Mouse (Mus musculus): ENCODE measurements around the gene Fgfr2. TPM values are rescaled to one million over a fixed set of nuclear protein-coding genes. Genes with fewer than 3 reads are reported as not detected.

Fgfr2 gene
- polyA plus RNA-seq, 1 experiment: 14.7 TPM

DNA sequence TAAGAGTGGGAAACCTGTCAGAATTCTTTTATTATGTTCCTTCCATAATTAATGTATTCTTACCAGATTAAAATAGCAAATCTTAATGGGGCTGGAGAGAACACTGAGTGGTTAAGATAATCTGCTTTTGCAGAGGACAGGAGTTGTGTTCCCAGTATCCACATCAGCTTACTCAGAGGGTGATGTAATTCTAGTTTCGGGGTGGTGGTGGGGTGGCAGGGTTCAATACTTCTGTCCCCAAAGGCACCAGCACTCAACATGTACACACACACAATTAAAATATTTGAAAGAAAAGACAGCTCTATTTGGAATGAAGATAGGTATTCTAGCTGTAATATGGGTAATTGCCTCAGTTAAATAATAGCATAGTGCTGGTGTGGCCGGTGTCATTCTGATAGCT, 182.6 kb downstream of the Fgfr2 start:
- no peaks in the 10 kb centered on the region for H3K36me3 ChIP-seq (ENCODE audit: control insufficient read depth, insufficient read depth, low read length)
- H3K27me3 ChIP-seq (ENCODE audit: control insufficient read depth, insufficient read depth, low read length): no peaks in the 10 kb centered on the region
- no peak for TF ChIP-seq POLR2A (IDR thresholded peaks at IDR 0.05; ENCODE audit: low read depth, low read length)
- no peak for TF ChIP-seq CTCF (IDR thresholded peaks at IDR 0.05; ENCODE audit: extremely low read depth, insufficient read length, insufficient replicate concordance, low read depth, low read length)
- no peaks in the 10 kb centered on the region for H3K4me1 ChIP-seq (ENCODE audit: control insufficient read depth, insufficient read depth, insufficient read length, low read length)
- H3K27ac ChIP-seq (ENCODE audit: insufficient read depth, low read depth, low read length): no peak overlapping the region
- WGBS: 39% methylated on average over 2 of the region's 2 CpGs
- no peak overlapping the region for H3K4me3 ChIP-seq (ENCODE audit: low read depth, low read length)

- Histone ChIP-seq H3K4me3 (ENCODE audit: low read depth, low read length) (no peak overlapping the region), H3K27me3 (ENCODE audit: control insufficient read depth, insufficient read depth, low read length) (no peaks in the 10 kb centered on the region), H3K4me1 (ENCODE audit: control insufficient read depth, insufficient read depth, insufficient read length, low read length) (no peaks in the 10 kb centered on the region), H3K27ac (ENCODE audit: insufficient read depth, low read depth, low read length) (no peak overlapping the region), H3K36me3 (ENCODE audit: control insufficient read depth, insufficient read depth, low read length) (no peaks in the 10 kb centered on the region)
- WGBS: 61% methylated on average over 2 of the region's 2 CpGs
- no peak for TF ChIP-seq CTCF (IDR thresholded peaks at IDR 0.05; ENCODE audit: extremely low read depth, insufficient read length, insufficient replicate concordance, low read depth, low read length)
- no peak for TF ChIP-seq POLR2A (IDR thresholded peaks at IDR 0.05; ENCODE audit: low read depth, low read length)
These were observed 184.0 kb downstream of the Fgfr2 start for GRCm38 (mm10) chr7:132939118-132939517.

GRCm38 (mm10) chr7:132934743-132935142, 188.4 kb downstream of the Fgfr2 start:
- no peaks in the 10 kb centered on the region for H3K27me3 ChIP-seq (ENCODE audit: control insufficient read depth, insufficient read depth, low read length)
- no peak overlapping the region for H3K27ac ChIP-seq (ENCODE audit: insufficient read depth, low read depth, low read length)
- H3K36me3 ChIP-seq (ENCODE audit: control insufficient read depth, insufficient read depth, low read length): no peaks in the 10 kb centered on the region
- peaks cover 2% of the 10 kb centered on the region; the same call in 1 of the 2 replicates for H3K4me1 ChIP-seq (ENCODE audit: control insufficient read depth, insufficient read depth, insufficient read length, low read length)
- TF ChIP-seq POLR2A (IDR thresholded peaks at IDR 0.05; ENCODE audit: low read depth, low read length) (no peak), CTCF (IDR thresholded peaks at IDR 0.05; ENCODE audit: extremely low read depth, insufficient read length, insufficient replicate concordance, low read depth, low read length) (no peak)
- H3K4me3 ChIP-seq (ENCODE audit: low read depth, low read length): no peak overlapping the region

DNA sequence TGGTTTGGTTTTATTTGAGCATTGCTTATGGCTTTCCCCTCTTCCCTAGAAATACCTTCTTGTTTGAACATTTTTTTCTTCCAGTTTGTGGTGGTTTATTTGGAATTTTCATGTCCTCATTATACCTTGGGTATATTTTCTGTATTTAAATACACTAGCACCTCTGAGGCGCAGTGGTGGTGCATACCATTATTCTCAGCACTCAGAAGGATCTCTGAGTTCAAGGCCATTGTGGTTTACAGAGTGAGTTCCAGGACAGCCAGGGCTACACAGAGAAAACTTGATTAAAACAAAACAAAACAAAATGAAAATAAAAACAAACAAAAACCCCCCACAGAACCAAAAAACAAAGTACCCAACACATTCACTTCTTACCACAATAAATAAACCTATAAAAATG, 189.8 kb downstream of the Fgfr2 start:
- Histone ChIP-seq H3K27me3 (ENCODE audit: control insufficient read depth, insufficient read depth, low read length) (no peaks in the 10 kb centered on the region), H3K27ac (ENCODE audit: insufficient read depth, low read depth, low read length) (no peak overlapping the region), H3K36me3 (ENCODE audit: control insufficient read depth, insufficient read depth, low read length) (no peaks in the 10 kb centered on the region), H3K4me3 (ENCODE audit: low read depth, low read length) (no peak overlapping the region), H3K4me1 (ENCODE audit: control insufficient read depth, insufficient read depth, insufficient read length, low read length) (peaks cover 2% of the 10 kb centered on the region; the same call in 1 of the 2 replicates)
- 80% methylated on average over 1 of the region's 1 CpGs for WGBS
- TF ChIP-seq CTCF (IDR thresholded peaks at IDR 0.05; ENCODE audit: extremely low read depth, insufficient read length, insufficient replicate concordance, low read depth, low read length) (no peak), POLR2A (IDR thresholded peaks at IDR 0.05; ENCODE audit: low read depth, low read length) (no peak)

GRCm38 (mm10) chr7:132931560-132932351, 191.4 kb downstream of the Fgfr2 start:
- Histone ChIP-seq H3K27ac (ENCODE audit: insufficient read depth, low read depth, low read length) (peak overlapping the region; percentile 89), H3K27me3 (ENCODE audit: control insufficient read depth, insufficient read depth, low read length) (no peaks in the 10 kb centered on the region), H3K4me1 (ENCODE audit: control insufficient read depth, insufficient read depth, insufficient read length, low read length) (peaks cover 2% of the 10 kb centered on the region; the same call in 1 of the 2 replicates), H3K36me3 (ENCODE audit: control insufficient read depth, insufficient read depth, low read length) (no peaks in the 10 kb centered on the region), H3K4me3 (ENCODE audit: low read depth, low read length) (peak overlapping the region; percentile 91)
- TF ChIP-seq POLR2A (IDR thresholded peaks at IDR 0.05; ENCODE audit: low read depth, low read length) (no peak), CTCF (IDR thresholded peaks at IDR 0.05; ENCODE audit: extremely low read depth, insufficient read length, insufficient replicate concordance, low read depth, low read length) (no peak)
- WGBS: under 1% methylated on average over 55 of the region's 55 CpGs

GRCm38 (mm10) chr7:132930850-132931559, 192.1 kb downstream of the Fgfr2 start, which contains the start of gene Zranb1:
TSS of gene Zranb1 (plus strand) at chr7:132931142.
- H3K27ac ChIP-seq (ENCODE audit: insufficient read depth, low read depth, low read length): peak within 1 kb of the TSS; percentile 89
- 1% methylated on average over 89 of the region's 93 CpGs for WGBS
- peaks cover 2% of the 10 kb centered on the region; the same call in 1 of the 2 replicates for H3K4me1 ChIP-seq (ENCODE audit: control insufficient read depth, insufficient read depth, insufficient read length, low read length)
- H3K36me3 ChIP-seq (ENCODE audit: control insufficient read depth, insufficient read depth, low read length): no peaks in the 10 kb centered on the region
- TF ChIP-seq CTCF (IDR thresholded peaks at IDR 0.05; ENCODE audit: extremely low read depth, insufficient read length, insufficient replicate concordance, low read depth, low read length) (no peak), POLR2A (IDR thresholded peaks at IDR 0.05; ENCODE audit: low read depth, low read length) (peak; percentile 59)
- no peaks in the 10 kb centered on the region for H3K27me3 ChIP-seq (ENCODE audit: control insufficient read depth, insufficient read depth, low read length)
- peak within 1 kb of the TSS; percentile 91 for H3K4me3 ChIP-seq (ENCODE audit: low read depth, low read length)

DNA sequence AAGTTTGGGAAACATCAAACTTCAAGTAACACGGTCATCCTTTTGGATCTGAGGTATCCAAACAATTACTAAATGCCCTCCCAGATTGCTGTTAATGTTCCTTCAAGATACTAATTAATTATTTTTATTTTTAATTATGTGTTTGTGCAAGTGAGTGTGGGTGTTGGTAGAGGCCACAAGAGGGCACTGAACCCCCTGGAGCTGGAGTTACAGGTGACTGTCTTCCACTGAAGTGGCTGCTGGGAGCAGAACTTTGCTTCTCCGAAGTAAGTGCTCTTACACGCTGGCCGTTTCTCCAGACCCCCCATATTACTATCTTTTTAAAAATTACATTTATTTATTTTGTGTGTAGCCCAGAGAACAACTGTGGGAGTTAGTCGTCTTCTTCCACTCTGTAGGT, 193.1 kb downstream of the Fgfr2 start:
- 80% methylated on average over 5 of the region's 5 CpGs for WGBS
- Histone ChIP-seq H3K27ac (ENCODE audit: insufficient read depth, low read depth, low read length) (no peak overlapping the region), H3K4me3 (ENCODE audit: low read depth, low read length) (no peak overlapping the region), H3K4me1 (ENCODE audit: control insufficient read depth, insufficient read depth, insufficient read length, low read length) (peaks cover 2% of the 10 kb centered on the region; the same call in 1 of the 2 replicates), H3K36me3 (ENCODE audit: control insufficient read depth, insufficient read depth, low read length) (no peaks in the 10 kb centered on the region), H3K27me3 (ENCODE audit: control insufficient read depth, insufficient read depth, low read length) (no peaks in the 10 kb centered on the region)
- TF ChIP-seq POLR2A (IDR thresholded peaks at IDR 0.05; ENCODE audit: low read depth, low read length): no peak
- TF ChIP-seq CTCF (IDR thresholded peaks at IDR 0.05; ENCODE audit: extremely low read depth, insufficient read length, insufficient replicate concordance, low read depth, low read length): no peak

All from small intestine, adult 2 months (tissue).